Mouse (Mus musculus): ENCODE measurements at regions not wholly inside any gene's neighbourhood (a gene's known extent, or its start where the extent isn't known, plus 50 kb on each side); places are given as distances from the start of the nearest gene placed in this dataset.
A peak's percentile ranks its signal among the peaks of the same experiment; 100 is the strongest.
"Not testable (repeated sequence)": the region's sequence is repeated elsewhere in the genome, so short reads cannot be mapped to it uniquely, and the experiment has no call there.

DNA sequence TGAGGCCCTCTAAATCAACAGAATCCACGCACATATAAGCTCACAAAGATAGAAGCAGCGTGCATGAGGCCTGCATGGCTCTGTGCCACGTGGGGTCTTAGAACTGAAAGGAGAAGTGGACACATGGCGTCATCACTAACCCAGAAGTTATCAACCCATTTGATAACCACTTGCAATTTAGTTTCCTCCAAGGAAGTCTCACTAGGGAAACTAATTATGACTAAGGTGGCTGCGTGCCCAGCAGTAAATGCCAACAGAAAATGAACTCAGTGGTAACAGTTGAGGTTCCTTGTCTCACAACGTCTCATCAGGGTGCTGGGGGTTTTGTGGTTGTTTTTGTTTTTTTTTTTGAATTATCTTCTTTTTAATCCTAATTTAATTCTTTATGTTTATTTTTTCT is 200.6 kb upstream of the Sesn3 start:
- no peak for DNase-seq (ENCODE audit: low spot score)
- 65% methylated on average over 6 of the region's 6 CpGs for WGBS

DNA sequence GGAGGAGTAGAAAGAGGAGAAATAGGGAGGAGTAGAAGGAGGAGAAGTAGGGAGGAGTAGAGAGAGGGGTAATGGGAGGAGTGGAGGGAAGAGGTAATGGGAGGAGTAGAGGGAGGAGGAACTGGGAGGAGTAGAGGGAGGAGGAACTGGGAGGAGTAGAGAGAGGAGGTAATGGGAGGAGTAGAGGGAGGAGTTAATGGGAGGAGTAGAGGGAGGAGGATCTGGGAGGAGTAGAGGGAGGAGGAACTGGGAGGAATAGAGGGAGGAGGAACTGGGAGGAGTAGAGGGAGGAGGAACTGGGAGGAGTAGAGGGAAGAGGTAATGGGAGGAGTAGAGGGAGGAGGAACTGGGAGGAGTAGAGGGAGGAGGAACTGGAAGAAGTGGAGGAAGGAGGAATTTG is 200.0 kb upstream of the Sesn3 start:
- H3K9me3 ChIP-seq (ENCODE audit: low read length); H3K9ac ChIP-seq (replicated peaks; ENCODE audit: low read length); H3K27ac ChIP-seq; H3K4me1 ChIP-seq (ENCODE audit: insufficient read depth, low read length); DNase-seq (ENCODE audit: low spot score); ATAC-seq; H3K36me3 ChIP-seq (ENCODE audit: insufficient read depth, low read length); H3K27me3 ChIP-seq (ENCODE audit: insufficient read depth, low read length); H3K4me3 ChIP-seq (ENCODE audit: low read length); H3K4me2 ChIP-seq (ENCODE audit: low read depth, low read length): not testable (repeated sequence)

More for the DNA sequence above, 200.6 kb upstream of the Sesn3 start:
- no peak overlapping the region for H3K4me2 ChIP-seq (ENCODE audit: low read depth, low read length)
- H3K27ac ChIP-seq: no peak overlapping the region
- no peaks in the 10 kb centered on the region for H3K36me3 ChIP-seq (ENCODE audit: insufficient read depth, low read length)
- ATAC-seq: no peak
- H3K9me3 ChIP-seq (ENCODE audit: low read length): no peaks in the 10 kb centered on the region
- H3K4me1 ChIP-seq (ENCODE audit: insufficient read depth, low read length): no peaks in the 10 kb centered on the region
- no peak overlapping the region for H3K9ac ChIP-seq (replicated peaks; ENCODE audit: low read length)
- H3K27me3 ChIP-seq (ENCODE audit: insufficient read depth, low read length): no peaks in the 10 kb centered on the region
- no peak overlapping the region for H3K4me3 ChIP-seq (ENCODE audit: low read length)
- no peak for TF ChIP-seq CTCF (IDR thresholded peaks at IDR 0.05; ENCODE audit: low read depth)

- Histone ChIP-seq H3K9ac (replicated peaks; ENCODE audit: low read length) (no peak overlapping the region), H3K36me3 (ENCODE audit: insufficient read depth, low read length) (no peaks in the 10 kb centered on the region), H3K9me3 (ENCODE audit: low read length) (no peaks in the 10 kb centered on the region), H3K4me1 (ENCODE audit: insufficient read depth, low read length) (no peaks in the 10 kb centered on the region), H3K4me3 (ENCODE audit: low read length) (no peak overlapping the region), H3K27ac (no peak overlapping the region), H3K27me3 (ENCODE audit: insufficient read depth, low read length) (no peaks in the 10 kb centered on the region), H3K4me2 (ENCODE audit: low read depth, low read length) (no peak overlapping the region)
- peak; percentile 91 for ATAC-seq
- peak; percentile 87 for DNase-seq (ENCODE audit: low spot score)
- TF ChIP-seq CTCF (IDR thresholded peaks at IDR 0.05; ENCODE audit: low read depth): no peak
- 19% methylated on average over 4 of the region's 4 CpGs for WGBS
These were observed 199.4 kb upstream of the Sesn3 start for GRCm38 (mm10) chr9:14075452-14075851.

- ATAC-seq (no peak; the same call in 1 of the 2 replicates), DNase-seq (ENCODE audit: low spot score) (no peak)
- Histone ChIP-seq H3K36me3 (ENCODE audit: insufficient read depth, low read length) (no peaks in the 10 kb centered on the region), H3K4me2 (ENCODE audit: low read depth, low read length) (no peak overlapping the region), H3K9me3 (ENCODE audit: low read length) (no peaks in the 10 kb centered on the region), H3K27ac (no peak overlapping the region), H3K9ac (replicated peaks; ENCODE audit: low read length) (no peak overlapping the region), H3K4me3 (ENCODE audit: low read length) (no peak overlapping the region), H3K27me3 (ENCODE audit: insufficient read depth, low read length) (no peaks in the 10 kb centered on the region), H3K4me1 (ENCODE audit: insufficient read depth, low read length) (no peaks in the 10 kb centered on the region)
- WGBS: 66% methylated on average over 1 of the region's 1 CpGs
- TF ChIP-seq CTCF (IDR thresholded peaks at IDR 0.05; ENCODE audit: low read depth): no peak
These were observed 199.0 kb upstream of the Sesn3 start for GRCm38 (mm10) chr9:14075868-14076267.

- peak; percentile 12 for DNase-seq (ENCODE audit: low spot score)
- no peaks in the 10 kb centered on the region for H3K9me3 ChIP-seq (ENCODE audit: low read length)
- no peak for TF ChIP-seq CTCF (IDR thresholded peaks at IDR 0.05; ENCODE audit: low read depth)
- ATAC-seq: no peak
- no peak overlapping the region for H3K4me2 ChIP-seq (ENCODE audit: low read depth, low read length)
- H3K4me1 ChIP-seq (ENCODE audit: insufficient read depth, low read length): no peaks in the 10 kb centered on the region
- no peak overlapping the region for H3K27ac ChIP-seq
- H3K4me3 ChIP-seq (ENCODE audit: low read length): no peak overlapping the region
- no peak overlapping the region for H3K9ac ChIP-seq (replicated peaks; ENCODE audit: low read length)
- 51% methylated on average over 5 of the region's 5 CpGs for WGBS
- H3K36me3 ChIP-seq (ENCODE audit: insufficient read depth, low read length): no peaks in the 10 kb centered on the region
- H3K27me3 ChIP-seq (ENCODE audit: insufficient read depth, low read length): no peaks in the 10 kb centered on the region
These were observed 198.1 kb upstream of the Sesn3 start for GRCm38 (mm10) chr9:14076728-14077127.

DNA sequence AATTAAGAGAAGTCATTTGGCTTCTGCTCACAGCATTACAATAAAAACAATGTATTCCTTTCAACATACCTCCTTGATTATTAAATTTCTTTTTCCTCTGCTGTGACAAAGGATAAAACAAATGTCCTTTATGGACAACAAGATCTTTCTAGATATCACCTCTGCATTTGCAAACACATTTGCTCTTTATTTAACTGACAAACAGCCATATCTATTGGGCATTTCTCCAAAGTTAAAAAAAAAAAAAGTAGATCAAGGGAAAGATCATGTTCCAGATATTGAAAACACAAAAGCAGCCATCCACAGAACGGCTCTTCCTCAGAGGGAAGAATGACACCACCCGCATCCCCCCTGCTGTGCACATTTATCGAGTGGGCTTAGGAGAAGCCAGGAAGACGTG is 193.7 kb upstream of the Sesn3 start:
- H3K4me2 ChIP-seq (ENCODE audit: low read depth, low read length): no peak overlapping the region
- no peaks in the 10 kb centered on the region for H3K27me3 ChIP-seq (ENCODE audit: insufficient read depth, low read length)
- no peaks in the 10 kb centered on the region for H3K9me3 ChIP-seq (ENCODE audit: low read length)
- no peaks in the 10 kb centered on the region for H3K4me1 ChIP-seq (ENCODE audit: insufficient read depth, low read length)
- 29% methylated on average over 4 of the region's 4 CpGs for WGBS
- no peak overlapping the region for H3K27ac ChIP-seq
- no peak overlapping the region for H3K9ac ChIP-seq (replicated peaks; ENCODE audit: low read length)
- H3K36me3 ChIP-seq (ENCODE audit: insufficient read depth, low read length): no peaks in the 10 kb centered on the region
- ATAC-seq: no peak
- no peak for TF ChIP-seq CTCF (IDR thresholded peaks at IDR 0.05; ENCODE audit: low read depth)
- peak; percentile 21 for DNase-seq (ENCODE audit: low spot score)
- H3K4me3 ChIP-seq (ENCODE audit: low read length): no peak overlapping the region

DNA sequence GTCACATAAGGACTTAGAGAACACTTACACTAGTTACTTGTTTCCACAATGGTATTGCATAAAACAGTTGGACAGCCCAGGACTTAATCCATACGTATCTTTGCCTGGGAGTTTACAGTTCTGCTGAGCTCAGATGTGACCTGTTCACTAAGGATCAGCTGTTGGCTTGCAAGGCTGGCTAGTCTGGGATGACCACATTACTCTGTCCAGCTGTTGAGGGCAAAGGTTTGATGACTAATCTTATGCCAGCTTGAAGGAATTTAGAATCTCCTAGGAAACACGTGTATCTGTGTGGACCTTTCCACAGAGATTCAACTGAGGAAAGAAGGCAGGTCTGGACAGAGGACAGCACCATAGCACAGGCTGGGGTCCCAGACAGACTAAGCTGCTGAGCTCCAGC is 188.7 kb upstream of the Sesn3 start:
- DNase-seq (ENCODE audit: low spot score) (no peak), ATAC-seq (no peak)
- Histone ChIP-seq H3K9me3 (ENCODE audit: low read length) (no peaks in the 10 kb centered on the region), H3K4me1 (ENCODE audit: insufficient read depth, low read length) (no peaks in the 10 kb centered on the region), H3K4me2 (ENCODE audit: low read depth, low read length) (no peak overlapping the region), H3K27ac (no peak overlapping the region), H3K27me3 (ENCODE audit: insufficient read depth, low read length) (no peaks in the 10 kb centered on the region), H3K36me3 (ENCODE audit: insufficient read depth, low read length) (no peaks in the 10 kb centered on the region), H3K9ac (replicated peaks; ENCODE audit: low read length) (no peak overlapping the region), H3K4me3 (ENCODE audit: low read length) (no peak overlapping the region)
- 70% methylated on average over 2 of the region's 2 CpGs for WGBS
- no peak for TF ChIP-seq CTCF (IDR thresholded peaks at IDR 0.05; ENCODE audit: low read depth)
